Mouse (Mus musculus) macrophage (primary cell): ENCODE results near the gene Hdac4. TPM values are rescaled to one million over a fixed set of nuclear protein-coding genes. Genes with fewer than 3 reads are reported as not detected.
A peak's percentile ranks its signal among the peaks of the same experiment; 100 is the strongest.

ENCODE experiments used
- H3K27ac ChIP-seq: fragments of 350-480 bp; formaldehyde crosslinking; 2 replicates; pipeline ENCODE4 v1.9.0; 2021
- H3K36me3 ChIP-seq: fragments of 350-480 bp; formaldehyde crosslinking; 2 replicates; pipeline ENCODE4 v1.9.0; 2021; ENCODE audit errors: inconsistent target
- H3K4me3 ChIP-seq: fragments of 350-480 bp; formaldehyde crosslinking; 2 replicates; pipeline ENCODE4 v1.9.0; 2021; ENCODE audit errors: inconsistent target
- H3K79me2 ChIP-seq: fragments of 350-480 bp; formaldehyde crosslinking; 2 replicates; pipeline ENCODE4 v1.9.0; 2021; ENCODE audit errors: inconsistent target
- WGBS: methylation state at CpG from one replicate; pipeline ENCODE4 v1.1.7; 2026; ENCODE audit warnings: inconsistent platforms; ENCODE audit not compliant: missing documents; 5-methylcytosine and 5-hydroxymethylcytosine counted together
- polyA plus RNA-seq: library from polyadenylated mRNA; stranded (reverse); fragments of 250-400 nt; gene quantifications from 3 replicates; pipeline ENCODE4 v1.2.4, GENCODE M21; 2018; ENCODE audit warnings: inconsistent platforms

The Hdac4 gene
- polyA plus RNA-seq, 1 experiment from 2014 or later, result 2.6 TPM

GRCm38 (mm10) chr1:92129751-92130150, 65.7 kb downstream of the Hdac4 start:
- 94% methylated on average over 3 of the region's 3 CpGs for WGBS
- no peak overlapping the region for H3K4me3 ChIP-seq
- H3K36me3 ChIP-seq, result no peaks in the 10 kb centered on the region
- no peak overlapping the region for H3K27ac ChIP-seq
- H3K79me2 ChIP-seq, result peaks cover 27% of the 10 kb centered on the region

DNA sequence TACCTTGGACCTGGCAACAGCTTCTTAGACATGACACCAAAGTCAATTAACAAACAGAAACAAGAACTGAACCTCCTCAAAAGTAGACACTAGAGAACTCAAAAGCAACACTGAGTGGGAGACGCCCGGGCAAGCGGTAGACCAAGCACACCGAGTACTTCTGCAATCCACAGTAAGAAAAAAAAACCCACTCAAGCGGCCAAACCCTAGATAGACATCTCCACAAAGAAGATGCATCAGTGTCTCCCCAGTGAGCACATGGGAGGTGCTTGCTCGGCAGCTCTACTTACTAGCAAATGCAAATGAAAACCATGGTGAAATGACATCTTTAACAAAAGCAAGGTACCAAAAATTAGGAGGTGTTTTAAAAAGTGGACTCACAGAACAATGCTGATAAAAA, 67.7 kb downstream of the Hdac4 start:
- Histone ChIP-seq H3K36me3 (no peaks in the 10 kb centered on the region), H3K4me3 (no peak overlapping the region), H3K79me2 (peaks cover 46% of the 10 kb centered on the region), H3K27ac (peak overlapping the region; percentile 43)
- 58% methylated on average over 6 of the region's 6 CpGs for WGBS

DNA sequence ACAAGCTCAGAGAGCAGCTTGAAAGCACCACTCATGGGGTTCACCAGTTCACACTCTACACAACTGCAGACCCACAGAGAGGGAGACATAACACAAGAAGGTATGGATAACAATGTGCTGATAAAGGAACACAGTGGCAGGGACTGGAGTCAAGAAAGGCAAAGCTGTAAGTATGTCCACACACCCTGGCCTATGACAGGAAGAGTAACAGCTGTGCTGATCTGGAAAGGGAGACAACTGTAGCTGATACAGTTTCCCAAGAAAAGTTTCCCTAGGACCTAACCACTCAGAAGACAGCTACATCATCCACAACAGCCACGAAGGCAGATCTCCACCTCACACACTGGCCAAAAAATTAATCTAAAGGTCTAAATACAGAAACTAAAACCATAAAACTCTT, 68.1 kb downstream of the Hdac4 start:
- Histone ChIP-seq H3K36me3 (no peaks in the 10 kb centered on the region), H3K4me3 (no peak overlapping the region), H3K27ac (peak overlapping the region; percentile 43), H3K79me2 (peaks cover 49% of the 10 kb centered on the region)
- WGBS, result 100% methylated on average over 1 of the region's 1 CpGs

- no peaks in the 10 kb centered on the region for H3K36me3 ChIP-seq
- no peak overlapping the region for H3K4me3 ChIP-seq
- 97% methylated on average over 3 of the region's 3 CpGs for WGBS
- H3K79me2 ChIP-seq, result peaks cover 44% of the 10 kb centered on the region
- no peak overlapping the region for H3K27ac ChIP-seq
Observed at GRCm38 (mm10) chr1:92124497-92125201, 70.8 kb downstream of the Hdac4 start.

- Histone ChIP-seq H3K27ac (no peak overlapping the region), H3K36me3 (no peaks in the 10 kb centered on the region), H3K79me2 (peaks cover 26% of the 10 kb centered on the region; the same call in 1 of the 2 replicates), H3K4me3 (no peak overlapping the region)
- WGBS, result 87% methylated on average over 5 of the region's 5 CpGs
Observed at GRCm38 (mm10) chr1:92119303-92119702, 76.2 kb downstream of the Hdac4 start.

DNA sequence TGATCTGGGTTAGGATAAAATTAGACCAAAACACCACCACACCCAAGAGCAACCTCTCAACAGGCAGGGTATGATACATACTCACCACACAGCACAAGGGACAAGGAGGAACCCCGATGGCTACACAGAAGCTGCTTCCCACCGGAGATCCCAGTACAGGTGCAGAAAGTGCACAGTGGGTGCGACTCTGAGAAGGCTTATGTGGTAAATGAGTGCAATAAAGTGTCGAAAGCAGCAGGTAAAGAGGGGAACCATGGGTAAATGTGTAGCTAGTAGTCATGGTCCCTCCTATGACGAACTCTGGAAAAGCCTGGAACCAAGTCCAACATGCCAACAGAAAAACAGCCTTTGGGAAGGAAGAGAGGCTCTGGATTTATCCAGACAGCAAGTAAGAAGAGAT, 77.9 kb downstream of the Hdac4 start:
- Histone ChIP-seq H3K27ac (no peak overlapping the region), H3K36me3 (no peaks in the 10 kb centered on the region), H3K4me3 (no peak overlapping the region), H3K79me2 (peaks cover 9% of the 10 kb centered on the region; the same call in 1 of the 2 replicates)
- 98% methylated on average over 5 of the region's 5 CpGs for WGBS

- no peak overlapping the region for H3K4me3 ChIP-seq
- peaks cover 4% of the 10 kb centered on the region; the same call in 1 of the 2 replicates for H3K79me2 ChIP-seq
- 89% methylated on average over 4 of the region's 4 CpGs for whole genome bisulfite sequencing
- no peaks in the 10 kb centered on the region for H3K36me3 ChIP-seq
- no peak overlapping the region for H3K27ac ChIP-seq
Observed at GRCm38 (mm10) chr1:92116169-92116568, 79.3 kb downstream of the Hdac4 start.

GRCm38 (mm10) chr1:92114091-92114490, 81.4 kb downstream of the Hdac4 start:
- 100% methylated on average over 3 of the region's 3 CpGs for WGBS
- Histone ChIP-seq H3K27ac (no peak overlapping the region), H3K4me3 (no peak overlapping the region), H3K36me3 (no peaks in the 10 kb centered on the region), H3K79me2 (peaks cover 8% of the 10 kb centered on the region; the same call in 1 of the 2 replicates)

GRCm38 (mm10) chr1:92113243-92114009, 82.1 kb downstream of the Hdac4 start:
- Histone ChIP-seq H3K36me3 (no peaks in the 10 kb centered on the region), H3K79me2 (peaks cover 8% of the 10 kb centered on the region; the same call in 1 of the 2 replicates), H3K27ac (no peak overlapping the region), H3K4me3 (no peak overlapping the region)
- 93% methylated on average over 6 of the region's 6 CpGs for WGBS

DNA sequence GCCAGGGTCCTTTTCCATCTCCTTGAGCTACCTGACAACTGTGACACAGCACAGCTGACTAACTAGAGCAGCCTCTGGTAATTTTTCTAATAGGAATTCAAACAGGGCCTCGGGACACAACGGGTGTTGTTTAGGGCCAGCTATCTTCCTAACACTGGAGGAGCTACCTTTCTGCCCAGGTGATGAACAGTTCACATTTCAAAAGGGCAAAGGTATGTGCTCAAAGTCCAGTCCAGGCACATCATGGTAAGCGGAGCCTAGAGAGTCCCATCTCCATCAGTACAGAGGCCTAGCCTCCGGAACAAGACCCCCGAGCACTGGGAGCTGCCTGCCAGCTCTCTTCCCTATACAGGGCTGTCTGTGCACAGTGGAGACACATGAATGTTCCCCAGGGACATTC, 82.9 kb downstream of the Hdac4 start:
- WGBS, result 100% methylated on average over 5 of the region's 5 CpGs
- Histone ChIP-seq H3K27ac (no peak overlapping the region), H3K4me3 (no peak overlapping the region), H3K79me2 (peaks cover 8% of the 10 kb centered on the region; the same call in 1 of the 2 replicates), H3K36me3 (no peaks in the 10 kb centered on the region)

GRCm38 (mm10) chr1:92111551-92111950, 83.9 kb downstream of the Hdac4 start:
- WGBS, result 90% methylated on average over 2 of the region's 2 CpGs

GRCm38 (mm10) chr1:92111026-92111425, 84.5 kb downstream of the Hdac4 start:
- Histone ChIP-seq H3K79me2 (peaks cover 8% of the 10 kb centered on the region; the same call in 1 of the 2 replicates), H3K27ac (no peak overlapping the region), H3K4me3 (no peak overlapping the region), H3K36me3 (no peaks in the 10 kb centered on the region)
- WGBS, result 88% methylated on average over 1 of the region's 1 CpGs

More at GRCm38 (mm10) chr1:92111551-92111950, 83.9 kb downstream of the Hdac4 start:
- Histone ChIP-seq H3K4me3 (no peak overlapping the region), H3K27ac (no peak overlapping the region), H3K36me3 (no peaks in the 10 kb centered on the region), H3K79me2 (peaks cover 8% of the 10 kb centered on the region; the same call in 1 of the 2 replicates)

DNA sequence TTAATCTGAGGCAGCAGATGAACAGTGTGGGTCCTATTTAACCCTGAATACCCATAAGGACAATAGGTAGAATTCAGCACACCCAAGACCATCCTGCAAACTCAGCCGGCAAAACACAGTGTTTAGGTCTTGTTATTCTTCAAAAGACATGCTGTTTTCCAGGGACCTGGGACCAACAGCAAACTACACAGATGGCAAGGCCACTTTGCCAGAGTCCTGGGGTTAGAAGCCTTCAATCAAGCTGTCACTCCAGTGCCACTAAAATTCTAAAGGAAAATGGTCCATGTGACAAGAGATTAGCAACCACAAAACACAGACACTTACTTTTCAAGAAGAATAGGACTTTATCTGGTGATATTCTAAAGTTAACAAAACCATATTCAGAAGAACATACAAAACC, 86.3 kb downstream of the Hdac4 start:
- no peak overlapping the region for H3K4me3 ChIP-seq
- peaks cover 14% of the 10 kb centered on the region; the same call in 1 of the 2 replicates for H3K79me2 ChIP-seq
- no peak overlapping the region for H3K27ac ChIP-seq
- no peaks in the 10 kb centered on the region for H3K36me3 ChIP-seq
- WGBS, result 89% methylated on average over 1 of the region's 1 CpGs

GRCm38 (mm10) chr1:92108556-92108955, 86.9 kb downstream of the Hdac4 start:
- Histone ChIP-seq H3K79me2 (peaks cover 15% of the 10 kb centered on the region; the same call in 1 of the 2 replicates), H3K36me3 (no peaks in the 10 kb centered on the region), H3K4me3 (no peak overlapping the region), H3K27ac (no peak overlapping the region)
- 91% methylated on average over 2 of the region's 2 CpGs for WGBS

DNA sequence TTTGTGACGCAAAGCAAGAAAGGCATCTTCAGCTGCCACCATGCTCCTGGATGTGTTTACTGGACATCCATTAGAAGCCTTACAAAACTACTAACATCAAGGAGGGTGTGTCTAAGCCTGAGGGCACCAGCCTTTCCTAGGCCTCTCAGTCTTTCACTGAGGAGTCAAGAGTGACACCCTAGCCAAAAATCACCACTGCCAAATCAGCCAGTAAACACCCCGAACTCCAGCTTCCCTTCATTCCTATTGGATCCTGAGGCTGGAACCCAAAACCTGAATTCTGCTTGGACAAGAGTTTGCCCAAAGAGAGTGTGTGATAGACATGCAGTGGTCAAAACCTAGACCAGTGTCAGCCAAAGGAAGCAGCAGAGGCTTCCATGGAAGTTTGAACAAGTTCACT, 87.5 kb downstream of the Hdac4 start:
- Histone ChIP-seq H3K4me3 (no peak overlapping the region), H3K27ac (no peak overlapping the region), H3K36me3 (no peaks in the 10 kb centered on the region), H3K79me2 (peaks cover 19% of the 10 kb centered on the region; the same call in 1 of the 2 replicates)
- WGBS, result 100% methylated on average over 2 of the region's 2 CpGs
